Mouse (Mus musculus) MEL (cell line): ENCODE data around the gene Fam155a. TPM values are rescaled to one million over a fixed set of nuclear protein-coding genes. Genes with fewer than 3 reads are reported as not detected.

Experiments used
- DNase-seq: peaks from one replicate; pipeline ENCODE4 v3.0.0; 2011; ENCODE audit warnings: low read depth, low spot score
- H3K27ac ChIP-seq: 2 replicates; pipeline ENCODE4 v1.5.1; 2012; ENCODE audit warnings: low read depth, mild to moderate bottlenecking, control low read depth, low read length, moderate library complexity; ENCODE audit not compliant: control insufficient read depth
- H3K27me3 ChIP-seq, 2 experiments: fragments of 150-350 bp in 1 of 2; sonication (generic) in 1 of 2; 2 replicates each; pipeline ENCODE4 v1.6.1; 2012; ENCODE audit warnings: low read length in 2 of 2, mild to moderate bottlenecking in 2 of 2, improper control_type of control experiment in 1 of 2, moderate library complexity in 1 of 2; ENCODE audit not compliant: insufficient read depth in 2 of 2, control insufficient read depth in 1 of 2
- H3K36me3 ChIP-seq, 2 experiments: 2 replicates each; pipeline ENCODE4 v1.6.1; 2012 to 2014; ENCODE audit warnings: low read length in 2 of 2, improper control_type of control experiment in 1 of 2, inconsistent platforms in 1 of 2, mild to moderate bottlenecking in 1 of 2; ENCODE audit not compliant: insufficient read depth in 2 of 2, control insufficient read depth in 1 of 2
- H3K4me1 ChIP-seq, 2 experiments: fragments of 150-350 bp in 1 of 2; sonication (generic) in 1 of 2; 2 replicates each; pipeline ENCODE4 v1.6.1; 2012; ENCODE audit warnings: low read length in 2 of 2, improper control_type of control experiment in 1 of 2, mild to moderate bottlenecking in 1 of 2; ENCODE audit not compliant: insufficient read depth in 2 of 2, control insufficient read depth in 1 of 2
- H3K4me3 ChIP-seq, 2 experiments: fragments of 150-350 bp in 1 of 2; sonication (generic) in 1 of 2; 2 replicates each; pipeline ENCODE4 v1.5.1; 2012; ENCODE audit warnings: low read depth in 2 of 2, low read length in 2 of 2, mild to moderate bottlenecking in 2 of 2, moderate library complexity in 2 of 2, control low read depth in 1 of 2, improper control_type of control experiment in 1 of 2; ENCODE audit not compliant: control insufficient read depth in 1 of 2, insufficient read depth in 1 of 2
- H3K79me2 ChIP-seq: 2 replicates; pipeline ENCODE4 v1.6.1; 2012; ENCODE audit warnings: mild to moderate bottlenecking, low read length, moderate library complexity; ENCODE audit not compliant: control insufficient read depth, poor library complexity, insufficient read depth
- H3K9ac ChIP-seq: 2 replicates; pipeline ENCODE4 v1.6.1; 2012; ENCODE audit warnings: low read depth, mild to moderate bottlenecking, control low read depth, low read length, moderate library complexity; ENCODE audit not compliant: control insufficient read depth, poor library complexity, severe bottlenecking
- H3K9me3 ChIP-seq: fragments of 150-350 bp; sonication (generic); replicated peaks from 2 replicates; pipeline ENCODE4 v1.6.1; 2012; ENCODE audit warnings: mild to moderate bottlenecking, low read length, improper control_type of control experiment, moderate library complexity; ENCODE audit not compliant: insufficient read depth
- E2F4 ChIP-seq: IDR thresholded peaks from 2 replicates; pipeline ENCODE4 v1.6.1; 2011; ENCODE audit warnings: low read depth, low read length, improper control_type of control experiment, borderline replicate concordance
- EP300 ChIP-seq, 2 experiments: IDR thresholded peaks; 2 replicates each; pipeline ENCODE4 v1.6.1; 2011; ENCODE audit warnings: improper control_type of control experiment in 2 of 2, low read length in 2 of 2, low read depth in 1 of 2, mild to moderate bottlenecking in 1 of 2
- KAT2A ChIP-seq: conservative IDR thresholded peaks from 2 replicates; pipeline ENCODE4 v1.6.1; 2012; ENCODE audit warnings: low read depth, low read length, improper control_type of control experiment, inconsistent platforms
- MAX ChIP-seq: IDR thresholded peaks from 2 replicates; pipeline ENCODE4 v1.6.1; 2011; ENCODE audit warnings: low read length, improper control_type of control experiment
- MAZ ChIP-seq: IDR thresholded peaks from 2 replicates; pipeline ENCODE4 v1.6.1; 2012; ENCODE audit warnings: low read depth, mild to moderate bottlenecking, inconsistent platforms, low read length, improper control_type of control experiment
- MEF2A ChIP-seq: IDR thresholded peaks from 2 replicates; pipeline ENCODE4 v1.6.1; 2014; ENCODE audit warnings: low read depth, mild to moderate bottlenecking, inconsistent platforms, low read length, improper control_type of control experiment; ENCODE audit not compliant: poor library complexity, insufficient replicate concordance, severe bottlenecking; ENCODE audit errors: extremely low read depth
- MYC ChIP-seq: IDR thresholded peaks from 2 replicates; pipeline ENCODE4 v1.6.1; 2011; ENCODE audit warnings: low read depth, mild to moderate bottlenecking, low read length, improper control_type of control experiment, moderate library complexity
- POLR2A ChIP-seq, 2 experiments: IDR thresholded peaks; 2 replicates each; pipeline ENCODE4 v1.6.1; 2011 to 2012; ENCODE audit warnings: low read length in 2 of 2, mild to moderate bottlenecking in 2 of 2, control low read depth in 1 of 2, improper control_type of control experiment in 1 of 2, low read depth in 1 of 2, moderate library complexity in 1 of 2; ENCODE audit not compliant: control insufficient read depth in 1 of 2, insufficient read depth in 1 of 2, poor library complexity in 1 of 2
- SMC3 ChIP-seq: IDR thresholded peaks from 2 replicates; pipeline ENCODE4 v1.6.1; 2011; ENCODE audit warnings: low read depth, low read length, improper control_type of control experiment
- TCF12 ChIP-seq: IDR thresholded peaks from 2 replicates; pipeline ENCODE4 v1.6.1; 2014; ENCODE audit warnings: low read depth, mild to moderate bottlenecking, inconsistent platforms, low read length, improper control_type of control experiment, moderate library complexity
- UBTF ChIP-seq: IDR thresholded peaks from 2 replicates; pipeline ENCODE4 v1.6.1; 2012; ENCODE audit warnings: low read depth, mild to moderate bottlenecking, inconsistent platforms, low read length, improper control_type of control experiment, moderate library complexity, borderline replicate concordance; ENCODE audit not compliant: insufficient read depth
- USF1 ChIP-seq: IDR thresholded peaks from 2 replicates; pipeline ENCODE4 v1.6.1; 2014; ENCODE audit warnings: low read depth, mild to moderate bottlenecking, inconsistent platforms, low read length, improper control_type of control experiment, moderate library complexity
- USF2 ChIP-seq, 2 experiments: IDR thresholded peaks; 2 replicates each; pipeline ENCODE4 v1.6.1; 2011 to 2012; ENCODE audit warnings: improper control_type of control experiment in 2 of 2, low read length in 2 of 2, borderline replicate concordance in 1 of 2, inconsistent platforms in 1 of 2, low read depth in 1 of 2, mild to moderate bottlenecking in 1 of 2; ENCODE audit not compliant: insufficient read depth in 1 of 2
- polyA plus RNA-seq, 2 experiments: library from polyadenylated mRNA; stranded (reverse) in 1 of 2; unstranded in 1 of 2; fragments of >175 nt in 1 of 2; fragments of >200 nt in 1 of 2; gene quantifications; 2 replicates each; pipeline versions ENCODE4 v1.2.1 to v1.2.4; 2012; ENCODE audit warnings: low replicate concordance in 2 of 2, low read depth in 1 of 2; ENCODE audit not compliant: insufficient read length in 2 of 2, insufficient read depth in 1 of 2, missing spikeins in 1 of 2
- total RNA-seq: library from RNA; depleted of rRNA; stranded (reverse); fragments of 300-350 nt; gene quantifications from 2 replicates; pipeline ENCODE4 v1.2.3, GENCODE M21; 2012

Fam155a gene
- total and polyA plus RNA-seq, 3 experiments: not detected

DNA sequence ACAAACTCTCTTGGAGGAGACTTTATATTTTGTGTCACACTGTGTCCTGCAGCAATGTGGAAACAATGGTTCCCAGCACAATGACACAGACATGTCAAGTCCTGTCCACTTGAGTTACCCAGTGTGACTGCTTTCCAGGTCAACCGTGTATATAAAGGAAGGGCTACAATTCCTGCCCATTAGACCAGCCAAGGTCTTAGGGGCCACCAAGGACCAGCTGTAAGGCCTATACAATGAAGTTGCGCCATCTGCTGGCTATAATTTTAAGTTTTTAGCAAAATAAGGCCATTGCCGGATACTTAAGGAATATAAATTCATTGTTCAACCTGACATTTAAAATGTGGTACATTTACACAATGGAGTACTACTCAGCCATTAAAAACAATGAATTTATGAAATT is 190.8 kb downstream of the Fam155a start:
- Histone ChIP-seq H3K4me1 (no peaks in the 10 kb centered on the region), H3K36me3 (no peaks in the 10 kb centered on the region), H3K9ac (no peak overlapping the region), H3K9me3 (no peaks in the 10 kb centered on the region)
- TF ChIP-seq POLR2A (IDR thresholded peaks at IDR 0.05; ENCODE audit: control insufficient read depth in 1 of 2, insufficient read depth in 1 of 2, low read depth in 1 of 2, low read length in 2 of 2, poor library complexity in 1 of 2) (no peak), KAT2A (no peak), TCF12 (no peak), MAX (no peak), SMC3 (0 out of 2 replicates have a peak, but pooled peaks have one; percentile 11)
- TF ChIP-seq, all 39 proteins: peak for 1
- H3K27ac ChIP-seq: no peak overlapping the region
- no peaks in the 10 kb centered on the region for H3K27me3 ChIP-seq
- no peaks in the 10 kb centered on the region for H3K79me2 ChIP-seq
- no peak overlapping the region for H3K4me3 ChIP-seq
- DNase-seq: peak; percentile 1

DNA sequence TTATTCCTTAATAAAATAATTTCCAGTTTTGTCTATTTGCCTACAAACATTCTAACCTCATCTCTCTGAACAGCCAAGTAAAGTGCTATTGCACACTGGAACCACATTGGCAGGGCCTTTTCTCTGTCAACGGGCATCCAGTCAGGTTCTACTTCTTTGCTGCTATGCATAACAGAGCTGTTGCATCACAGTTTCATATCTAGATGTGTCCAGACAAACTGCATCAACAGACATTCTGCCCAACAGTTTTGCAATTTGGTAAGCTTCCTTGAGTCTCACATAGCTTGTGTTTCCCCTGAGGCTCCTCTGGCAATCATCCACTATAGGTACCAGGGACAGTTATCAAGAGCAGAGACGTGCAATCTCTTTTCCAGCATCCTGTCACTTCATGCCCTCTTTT is 199.0 kb downstream of the Fam155a start:
- no peak overlapping the region for H3K27ac ChIP-seq
- no peaks in the 10 kb centered on the region for H3K79me2 ChIP-seq
- H3K4me3 ChIP-seq: no peak overlapping the region
- H3K27me3 ChIP-seq: no peaks in the 10 kb centered on the region
- H3K36me3 ChIP-seq: no peaks in the 10 kb centered on the region
- no peak for TF ChIP-seq E2F4
- no peak for TF ChIP-seq USF1
- no peak for TF ChIP-seq MEF2A
- TF ChIP-seq MYC: no peak
- TF ChIP-seq USF2 (IDR thresholded peaks at IDR 0.05; ENCODE audit: borderline replicate concordance in 1 of 2, insufficient read depth in 1 of 2, low read depth in 1 of 2, low read length in 2 of 2): no peak
- DNase-seq: no peak
- no peak overlapping the region for H3K9ac ChIP-seq
- no peaks in the 10 kb centered on the region for H3K4me1 ChIP-seq
- no peaks in the 10 kb centered on the region for H3K9me3 ChIP-seq

DNA sequence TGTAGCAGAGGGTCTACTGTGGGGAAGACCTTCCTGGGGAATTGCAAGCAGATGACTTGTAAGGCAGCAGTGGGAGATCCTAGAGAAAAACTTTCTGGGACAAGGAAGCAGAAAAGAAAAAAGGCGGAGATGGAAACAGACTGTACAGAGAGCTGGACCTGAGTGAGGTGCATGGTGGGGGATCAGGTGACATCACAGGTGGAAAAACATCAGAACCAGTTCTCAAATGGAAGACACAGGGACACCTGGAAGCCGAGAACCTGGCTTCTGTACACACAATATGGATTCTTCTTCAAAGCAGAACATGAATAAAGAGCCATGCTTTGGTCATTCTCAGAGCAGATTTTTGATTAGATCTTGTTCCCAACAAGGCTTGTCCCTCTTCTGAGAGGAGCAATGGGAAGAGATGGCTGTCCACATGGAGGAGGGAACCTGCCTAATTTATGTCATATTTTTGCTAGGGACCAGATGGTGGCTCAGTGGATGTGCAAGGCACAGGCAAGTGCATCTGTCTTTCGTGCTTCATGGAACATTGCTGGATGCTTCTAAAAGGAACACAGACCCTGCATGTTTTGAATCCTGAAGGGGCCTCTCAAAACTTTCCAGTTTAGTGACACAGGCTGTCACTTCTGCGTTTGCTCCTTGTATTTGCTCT is 201.3 kb downstream of the Fam155a start:
- Histone ChIP-seq H3K4me3 (no peak overlapping the region), H3K36me3 (no peaks in the 10 kb centered on the region), H3K9ac (no peak overlapping the region), H3K4me1 (no peaks in the 10 kb centered on the region), H3K27me3 (no peaks in the 10 kb centered on the region), H3K79me2 (no peaks in the 10 kb centered on the region), H3K9me3 (no peaks in the 10 kb centered on the region), H3K27ac (no peak overlapping the region)
- no peak for DNase-seq
- TF ChIP-seq E2F4: no peak
- TF ChIP-seq KAT2A: no peak
- TF ChIP-seq UBTF: no peak
- TF ChIP-seq EP300 (IDR thresholded peaks at IDR 0.05; ENCODE audit: low read depth in 1 of 2, low read length in 2 of 2): no peak
- TF ChIP-seq MAZ: no peak
- no peak for TF ChIP-seq POLR2A (IDR thresholded peaks at IDR 0.05; ENCODE audit: control insufficient read depth in 1 of 2, insufficient read depth in 1 of 2, low read depth in 1 of 2, low read length in 2 of 2, poor library complexity in 1 of 2)
